Mouse (Mus musculus): ENCODE results near the gene Gab2.

GRCm38 (mm10) chr7:97208811-97209549, 127.6 kb downstream of the Gab2 start:
- TF ChIP-seq POLR2A (IDR thresholded peaks at IDR 0.05; ENCODE audit: borderline replicate concordance, extremely low read depth, insufficient read depth, insufficient read length, poor library complexity, severe bottlenecking) (no peak), CTCF (IDR thresholded peaks at IDR 0.05; ENCODE audit: borderline replicate concordance, extremely low read depth, insufficient read depth, insufficient read length) (no peak)
